Mouse (Mus musculus) stomach, embryonic 16.5 days (tissue): ENCODE results near the gene Eml4. TPM values are rescaled to one million over a fixed set of nuclear protein-coding genes. Genes with fewer than 3 reads are reported as not detected.

Experiments used
- ATAC-seq: fragments of 200-750 bp; cut with Nextera tagmentation; 2 replicates; pipeline ENCODE4 v1.8.0; 2017; ENCODE audit warnings: moderate number of reproducible peaks, moderate TSS enrichment; ENCODE audit not compliant: insufficient read depth, low FRiP score
- H3K27ac ChIP-seq: fragments of 300-500 bp; sonication (generic); 2 replicates; pipeline ENCODE4 v1.5.1; 2014; ENCODE audit warnings: low read length
- H3K27me3 ChIP-seq: fragments of 300-500 bp; sonication (generic); 2 replicates; pipeline ENCODE4 v1.6.1; 2014; ENCODE audit warnings: low read length, control low read depth, mixed read lengths; ENCODE audit not compliant: control insufficient read depth, insufficient read depth
- H3K36me3 ChIP-seq: fragments of 300-500 bp; sonication (generic); 2 replicates; pipeline ENCODE4 v1.6.1; 2014; ENCODE audit warnings: low read length; ENCODE audit not compliant: control insufficient read depth, insufficient read depth
- H3K4me1 ChIP-seq: fragments of 300-500 bp; sonication (generic); 2 replicates; pipeline ENCODE4 v1.6.1; 2014; ENCODE audit warnings: low read length, control low read depth, mixed read lengths; ENCODE audit not compliant: control insufficient read depth, insufficient read depth
- H3K4me2 ChIP-seq: fragments of 300-500 bp; sonication (generic); 2 replicates; pipeline ENCODE4 v1.6.1; 2014; ENCODE audit warnings: low read depth, low read length, mixed read lengths
- H3K4me3 ChIP-seq: fragments of 300-500 bp; sonication (generic); replicated peaks from 2 replicates; pipeline ENCODE4 v1.5.1; 2014; ENCODE audit warnings: mild to moderate bottlenecking, low read length
- H3K9ac ChIP-seq: fragments of 300-500 bp; sonication (generic); 2 replicates; pipeline ENCODE4 v1.6.1; 2014; ENCODE audit warnings: low read length
- H3K9me3 ChIP-seq: fragments of 300-500 bp; sonication (generic); replicated peaks from 2 replicates; pipeline ENCODE4 v1.6.1; 2016; ENCODE audit warnings: low read length, control low read depth; ENCODE audit not compliant: control insufficient read depth
- WGBS: fragments of 180-500 bp; shearing (Covaris S2); extraction: QIAGEN DNeasy Blood & Tissue Kit; methylation state at CpG from one replicate; pipeline ENCODE4 v1.1.7; 2014; 5-methylcytosine and 5-hydroxymethylcytosine counted together
- polyA plus RNA-seq: library from polyadenylated mRNA; unstranded; fragments of >200 nt; fragmentation: Nextera tagmentation; extraction: Ambion mirVana; gene quantifications from 2 replicates; pipeline ENCODE4 v1.2.1, GENCODE M21; 2015

The Eml4 gene
- polyA plus RNA-seq, 1 experiment from 2014 or later, result 24.2 TPM

- ATAC-seq, result no peak
- 37% methylated on average over 4 of the region's 4 CpGs for WGBS
- Histone ChIP-seq H3K9me3 (no peaks in the 10 kb centered on the region), H3K9ac (no peak overlapping the region), H3K27ac (no peak overlapping the region), H3K36me3 (no peaks in the 10 kb centered on the region), H3K4me2 (peak overlapping the region; percentile 88; the same call in 1 of the 2 replicates), H3K4me3 (no peak overlapping the region), H3K4me1 (peaks cover 18% of the 10 kb centered on the region), H3K27me3 (no peaks in the 10 kb centered on the region)
Measured at GRCm38 (mm10) chr17:83353460-83353859, 2.7 kb downstream of the Eml4 start.

- H3K9me3 ChIP-seq, result no peaks in the 10 kb centered on the region
- H3K36me3 ChIP-seq, result no peaks in the 10 kb centered on the region
- 67% methylated on average over 2 of the region's 2 CpGs for WGBS
- no peak overlapping the region for H3K4me2 ChIP-seq
- no peaks in the 10 kb centered on the region for H3K27me3 ChIP-seq
- H3K4me3 ChIP-seq, result no peak overlapping the region
- H3K27ac ChIP-seq, result no peak overlapping the region
- no peak overlapping the region for H3K9ac ChIP-seq
- no peak for ATAC-seq
- peaks cover 18% of the 10 kb centered on the region for H3K4me1 ChIP-seq
Measured at GRCm38 (mm10) chr17:83355481-83355880, 4.8 kb downstream of the Eml4 start.

GRCm38 (mm10) chr17:83359934-83360333 lies 9.2 kb downstream of the Eml4 start:
- H3K9me3 ChIP-seq, result no peaks in the 10 kb centered on the region
- no peaks in the 10 kb centered on the region for H3K27me3 ChIP-seq
- H3K4me1 ChIP-seq, result peaks cover 4% of the 10 kb centered on the region
- H3K4me3 ChIP-seq, result no peak overlapping the region
- H3K9ac ChIP-seq, result no peak overlapping the region
- no peak overlapping the region for H3K27ac ChIP-seq
- no peak overlapping the region for H3K4me2 ChIP-seq
- H3K36me3 ChIP-seq, result no peaks in the 10 kb centered on the region
- 57% methylated on average over 4 of the region's 4 CpGs for WGBS
- no peak for ATAC-seq

- 78% methylated on average over 13 of the region's 13 CpGs for WGBS
- H3K9ac ChIP-seq, result no peak overlapping the region
- H3K4me3 ChIP-seq, result no peak overlapping the region
- H3K4me2 ChIP-seq, result no peak overlapping the region
- no peak overlapping the region for H3K27ac ChIP-seq
- H3K4me1 ChIP-seq, result peaks cover 13% of the 10 kb centered on the region
- H3K9me3 ChIP-seq, result no peaks in the 10 kb centered on the region
- H3K27me3 ChIP-seq, result no peaks in the 10 kb centered on the region
- H3K36me3 ChIP-seq, result no peaks in the 10 kb centered on the region
- no peak for ATAC-seq
Measured at GRCm38 (mm10) chr17:83360796-83361566, 10.2 kb downstream of the Eml4 start.

- H3K27ac ChIP-seq, result no peak overlapping the region
- ATAC-seq, result no peak
- H3K9me3 ChIP-seq, result no peaks in the 10 kb centered on the region
- H3K36me3 ChIP-seq, result no peaks in the 10 kb centered on the region
- peaks cover 17% of the 10 kb centered on the region for H3K4me1 ChIP-seq
- no peaks in the 10 kb centered on the region for H3K27me3 ChIP-seq
- no peak overlapping the region for H3K4me2 ChIP-seq
- H3K4me3 ChIP-seq, result no peak overlapping the region
- WGBS, result 62% methylated on average over 3 of the region's 3 CpGs
- no peak overlapping the region for H3K9ac ChIP-seq
Measured at GRCm38 (mm10) chr17:83363081-83363480, 12.3 kb downstream of the Eml4 start.

- H3K9me3 ChIP-seq, result no peaks in the 10 kb centered on the region
- H3K27ac ChIP-seq, result no peak overlapping the region
- H3K27me3 ChIP-seq, result no peaks in the 10 kb centered on the region
- H3K9ac ChIP-seq, result no peak overlapping the region
- peaks cover 17% of the 10 kb centered on the region for H3K4me1 ChIP-seq
- H3K36me3 ChIP-seq, result no peaks in the 10 kb centered on the region
- WGBS, result 73% methylated on average over 5 of the region's 5 CpGs
- no peak overlapping the region for H3K4me3 ChIP-seq
- no peak for ATAC-seq
- no peak overlapping the region for H3K4me2 ChIP-seq
Measured at GRCm38 (mm10) chr17:83364296-83364695, 13.6 kb downstream of the Eml4 start.

GRCm38 (mm10) chr17:83365130-83365529 lies 14.4 kb downstream of the Eml4 start:
- Histone ChIP-seq H3K9ac (no peak overlapping the region), H3K9me3 (no peaks in the 10 kb centered on the region), H3K27me3 (no peaks in the 10 kb centered on the region), H3K27ac (no peak overlapping the region), H3K4me1 (peaks cover 17% of the 10 kb centered on the region), H3K36me3 (no peaks in the 10 kb centered on the region), H3K4me2 (no peak overlapping the region), H3K4me3 (no peak overlapping the region)
- ATAC-seq, result no peak
- WGBS, result 47% methylated on average over 2 of the region's 2 CpGs

GRCm38 (mm10) chr17:83365614-83366355 lies 15.1 kb downstream of the Eml4 start:
- Histone ChIP-seq H3K9ac (no peak overlapping the region), H3K4me2 (peak overlapping the region; percentile 24; the same call in 1 of the 2 replicates), H3K27ac (peak overlapping the region; percentile 61), H3K9me3 (no peaks in the 10 kb centered on the region), H3K36me3 (no peaks in the 10 kb centered on the region), H3K4me1 (peaks cover 17% of the 10 kb centered on the region), H3K27me3 (no peaks in the 10 kb centered on the region), H3K4me3 (no peak overlapping the region)
- peak; percentile 58; the same call in 1 of the 2 replicates for ATAC-seq
- WGBS, result 18% methylated on average over 11 of the region's 11 CpGs

- no peak overlapping the region for H3K27ac ChIP-seq
- no peak overlapping the region for H3K4me3 ChIP-seq
- H3K4me1 ChIP-seq, result peaks cover 13% of the 10 kb centered on the region
- H3K27me3 ChIP-seq, result no peaks in the 10 kb centered on the region
- no peak overlapping the region for H3K4me2 ChIP-seq
- no peaks in the 10 kb centered on the region for H3K36me3 ChIP-seq
- ATAC-seq, result no peak
- no peaks in the 10 kb centered on the region for H3K9me3 ChIP-seq
- WGBS, result 66% methylated on average over 5 of the region's 5 CpGs
- H3K9ac ChIP-seq, result no peak overlapping the region
Measured at GRCm38 (mm10) chr17:83367387-83367786, 16.7 kb downstream of the Eml4 start.
